Mouse (Mus musculus): ENCODE measurements around the gene Prox1.

The Prox1 gene

GRCm38 (mm10) chr1:190092076-190092475 is 78.4 kb downstream of the Prox1 start:
- in situ Hi-C loops (cut with MboI; ENCODE audit: low sequenced_read_pairs), result no loop called here

DNA sequence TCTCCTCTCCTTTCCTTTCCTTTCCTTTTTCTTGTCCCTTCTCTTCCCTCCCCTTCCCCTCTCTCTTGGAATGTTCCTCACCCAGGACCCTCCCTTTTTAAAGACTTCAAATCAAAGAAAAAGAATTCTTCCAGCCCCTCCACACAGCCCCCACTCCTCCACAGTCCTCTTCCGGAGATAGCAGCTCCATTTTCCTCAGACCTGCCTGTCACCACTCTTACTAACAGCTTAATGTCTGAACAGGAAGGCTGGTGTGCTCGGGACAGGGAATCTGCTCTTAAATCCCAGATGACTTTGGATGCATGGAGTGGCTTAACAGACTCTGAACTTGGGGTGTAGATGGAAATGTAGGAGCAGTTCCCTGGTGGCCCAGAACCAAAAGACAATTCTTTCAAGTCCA is 81.6 kb downstream of the Prox1 start:
- in situ Hi-C loops (cut with MboI; ENCODE audit: low sequenced_read_pairs), result no loop called here

DNA sequence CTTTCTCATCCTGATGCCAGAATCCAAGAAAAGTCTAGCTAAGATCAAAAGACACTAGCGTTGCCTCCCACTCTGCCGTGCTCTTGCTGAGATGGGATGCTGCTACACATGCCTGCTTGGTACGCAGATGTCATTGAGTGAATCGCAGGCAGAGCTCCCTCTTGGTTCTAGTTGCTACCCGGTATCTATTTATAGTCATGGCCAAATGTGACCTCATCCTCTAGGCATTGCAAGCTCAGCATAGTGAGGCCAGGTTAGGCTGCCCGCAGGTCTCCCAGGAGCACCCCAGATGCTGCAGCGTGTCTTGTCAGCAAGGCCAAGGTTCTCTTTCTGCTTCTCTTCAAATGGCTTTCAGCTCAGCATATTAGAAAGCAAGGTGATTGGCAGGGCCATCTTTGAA is 84.8 kb downstream of the Prox1 start:
- in situ Hi-C loops (cut with MboI; ENCODE audit: low sequenced_read_pairs), result no loop called here

GRCm38 (mm10) chr1:190079643-190080275 is 90.8 kb downstream of the Prox1 start:
- in situ Hi-C loops (cut with MboI; ENCODE audit: low sequenced_read_pairs), result no loop called here

- in situ Hi-C loops (cut with MboI; ENCODE audit: low sequenced_read_pairs), result no loop called here
These were observed 93.9 kb downstream of the Prox1 start for GRCm38 (mm10) chr1:190076601-190077000.

Measured in CH12F3 (cell line).